Mouse (Mus musculus) left cerebral cortex, postnatal 25 days (tissue): ENCODE measurements at regions not wholly inside any gene's neighbourhood (a gene's known extent, or its start where the extent isn't known, plus 50 kb on each side); places are given as distances from the start of the nearest gene placed in this dataset.

Source experiments
- DNase-seq, 2 experiments: peaks; one replicate each; pipeline ENCODE4 v3.0.0; 2022; ENCODE audit warnings: low spot score in 2 of 2, mixed read lengths in 1 of 2
- intact Hi-C: fragments of 180-260 bp; cut with DNase I; formaldehyde crosslinking; loops from one replicate; pipeline ENCODE4 v1.15.1; 2025

DNA sequence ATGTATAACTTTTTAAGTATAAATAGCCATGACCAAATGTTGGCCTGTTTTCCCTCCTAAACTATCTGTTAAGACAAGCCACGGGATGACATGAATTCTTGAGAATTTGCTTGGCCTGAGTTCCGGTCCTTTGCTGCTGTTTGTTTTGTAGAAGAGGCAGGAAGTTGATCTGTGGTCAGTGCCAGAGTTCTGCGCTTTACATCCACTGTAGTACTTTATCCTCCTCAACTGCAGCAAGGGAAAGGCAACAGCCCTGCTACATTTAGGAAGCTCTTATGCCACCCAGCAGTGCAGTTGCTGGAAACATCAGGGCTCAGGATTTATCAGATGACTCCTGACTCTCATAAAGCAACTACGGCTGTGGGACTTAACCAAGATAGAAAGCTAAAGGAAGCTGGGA lies 508.4 kb upstream of the Map3k7 start:
- intact Hi-C loops, result no loop called here
- DNase-seq, result no peak

DNA sequence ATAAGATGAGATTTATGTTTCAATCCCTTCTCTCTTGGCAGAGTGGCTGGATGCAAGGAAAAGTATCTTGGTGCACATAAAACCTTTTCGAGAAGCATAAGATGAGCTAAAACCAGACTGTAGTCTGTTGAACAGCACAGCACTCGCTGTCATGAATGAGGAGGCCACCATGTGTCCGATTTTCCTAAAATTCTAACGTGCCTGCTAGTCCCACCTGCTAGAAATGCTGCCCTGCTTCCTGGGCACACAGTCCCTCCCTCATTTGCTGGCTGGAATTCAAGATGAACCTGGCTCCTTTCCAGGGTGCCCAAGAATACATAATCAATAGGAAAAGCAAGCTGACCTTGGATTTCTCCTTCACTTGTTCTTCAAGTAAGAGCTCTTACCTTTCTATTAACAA lies 501.4 kb upstream of the Map3k7 start:
- DNase-seq, result peak in 1 of 2 experiments; percentile 19

DNA sequence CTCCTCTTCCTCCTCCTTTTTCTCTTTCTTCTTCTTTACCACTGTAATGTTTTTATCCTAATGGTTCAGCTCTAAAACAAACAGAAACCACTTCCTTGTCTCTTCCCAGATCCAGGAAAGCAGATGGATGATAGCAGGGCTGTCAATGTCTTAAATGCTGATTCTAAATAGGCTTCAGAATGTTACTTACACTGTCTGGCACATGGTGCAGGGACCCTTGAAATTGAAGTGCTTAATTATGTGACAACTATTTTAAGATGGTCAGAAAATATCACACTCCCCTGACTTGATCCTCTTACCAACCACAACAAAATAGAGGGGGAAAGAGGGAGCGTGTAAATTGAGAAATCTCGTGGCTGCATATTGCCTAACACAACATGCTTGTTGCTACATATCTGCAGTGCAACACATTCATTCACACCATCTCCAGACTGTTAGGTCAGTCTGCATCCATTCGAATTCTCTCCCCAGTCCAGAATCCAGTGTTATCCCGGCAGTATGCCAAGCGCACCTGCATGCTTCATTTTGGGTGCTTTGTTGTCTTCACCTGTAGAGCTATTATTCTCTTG lies 500.7 kb upstream of the Map3k7 start:
- no peak for DNase-seq
- intact Hi-C loops, result no loop called here

More for the DNA sequence above, 501.4 kb upstream of the Map3k7 start:
- intact Hi-C loops, result no loop called here

- DNase-seq, result peak in 1 of 2 experiments; percentile 33
- intact Hi-C loops, result no loop called here
These were observed 495.6 kb upstream of the Map3k7 start for GRCm38 (mm10) chr4:31468306-31468705.

DNA sequence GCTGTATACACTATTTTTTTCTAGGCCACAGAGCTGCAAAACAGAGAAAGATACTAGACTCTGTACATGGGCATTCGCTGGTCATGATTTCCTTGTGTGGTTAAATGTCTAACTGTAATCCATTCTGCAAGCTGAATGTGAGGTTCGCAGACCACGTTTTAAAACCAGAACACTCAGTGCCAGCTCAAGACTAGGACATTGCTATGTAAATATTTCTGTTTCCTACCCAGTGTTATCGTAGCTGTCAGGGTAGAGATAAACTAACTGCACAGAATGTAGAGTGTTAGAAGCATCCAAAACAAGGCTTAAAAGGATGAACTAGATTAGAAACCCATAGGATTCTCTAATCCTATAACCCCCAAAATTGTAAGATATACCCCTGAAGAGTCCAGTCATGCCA lies 494.1 kb upstream of the Map3k7 start:
- DNase-seq, result no peak
- intact Hi-C loops, result no loop called here

DNA sequence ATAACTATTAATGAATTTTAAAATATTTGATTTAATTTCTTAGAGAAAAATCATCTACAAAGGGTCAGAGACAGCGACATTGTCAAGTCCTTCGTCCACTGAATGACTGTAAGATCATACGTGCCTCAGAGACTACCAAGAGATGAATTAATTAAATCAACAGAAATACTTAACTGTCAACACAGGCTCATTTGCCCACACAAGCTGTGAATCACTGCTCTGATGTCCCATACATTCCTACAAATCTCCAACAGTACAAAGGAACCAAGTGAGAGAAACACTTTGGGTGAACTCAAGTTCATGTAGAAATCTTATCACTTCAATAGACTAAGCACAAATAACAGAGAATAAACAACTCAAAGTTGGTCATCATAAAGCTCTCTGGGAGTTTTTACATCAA lies 471.4 kb upstream of the Map3k7 start:
- intact Hi-C loops, result no loop called here
- no peak for DNase-seq

DNA sequence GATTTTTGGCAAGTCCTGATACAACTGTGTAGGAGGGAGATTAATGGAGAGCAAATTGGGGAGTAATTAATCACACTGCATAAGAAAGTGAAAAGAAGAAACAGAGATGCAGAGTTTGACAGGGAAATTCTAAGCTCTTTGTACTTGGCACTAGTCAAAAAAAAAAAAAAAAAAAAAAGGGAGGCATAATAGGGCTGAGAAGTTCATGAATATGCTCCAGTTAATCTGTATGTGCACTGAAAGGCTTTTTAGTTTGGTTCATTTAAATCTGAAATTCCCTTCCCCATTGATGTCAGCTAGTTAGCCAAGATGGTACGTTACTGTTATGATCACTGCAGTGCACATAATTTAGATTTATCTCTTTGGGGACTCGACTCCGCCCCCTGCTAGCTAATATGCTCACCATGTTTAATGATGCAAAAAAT lies 470.8 kb upstream of the Map3k7 start:
- DNase-seq, result no peak
- intact Hi-C loops, result no loop called here

DNA sequence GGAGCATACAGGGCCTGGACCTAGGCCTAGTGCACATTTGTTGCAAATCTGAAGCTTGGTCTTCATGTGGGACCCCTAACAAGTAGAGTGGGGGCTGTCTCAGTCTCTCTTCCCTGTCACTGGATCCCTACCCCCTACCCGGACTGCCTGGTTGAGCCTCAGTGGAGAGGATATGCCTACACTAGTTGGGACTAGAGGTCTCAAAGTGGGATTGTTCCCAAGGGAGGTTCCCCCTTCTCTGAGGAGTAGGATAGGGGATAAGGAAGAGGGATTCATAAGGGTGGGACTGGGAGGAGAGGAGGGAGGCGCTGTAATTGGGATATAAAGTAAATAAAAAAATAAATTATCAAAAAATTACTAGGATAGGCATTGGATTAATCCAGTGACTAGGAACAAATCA lies 464.0 kb upstream of the Map3k7 start:
- DNase-seq, result no peak
- intact Hi-C loops, result no loop called here

DNA sequence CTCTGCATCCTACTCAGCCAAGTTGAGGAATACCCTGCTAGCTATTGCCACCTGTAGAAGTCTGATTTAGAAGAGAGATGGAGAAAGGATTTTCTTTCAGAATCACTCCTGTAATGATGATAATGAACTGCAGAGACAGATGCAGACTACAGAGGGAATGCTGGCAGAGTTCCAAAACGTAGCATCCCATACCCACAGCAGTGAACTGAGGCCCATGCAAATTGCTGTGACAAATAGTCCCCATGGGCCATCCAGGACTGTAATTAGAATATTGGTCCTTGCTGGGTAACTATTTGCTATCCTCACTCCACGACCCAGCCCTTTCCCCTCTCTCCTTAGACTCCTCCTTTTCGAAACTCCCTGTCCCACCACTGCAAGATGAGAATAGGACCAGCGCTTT lies 463.5 kb upstream of the Map3k7 start:
- no peak for DNase-seq
- intact Hi-C loops, result no loop called here

GRCm38 (mm10) chr4:31525638-31526207 lies 438.2 kb upstream of the Map3k7 start:
- peak in 1 of 2 experiments; percentile 10 for DNase-seq

GRCm38 (mm10) chr4:31536811-31537210 lies 427.1 kb upstream of the Map3k7 start:
- no peak for DNase-seq

More at GRCm38 (mm10) chr4:31525638-31526207, 438.2 kb upstream of the Map3k7 start:
- intact Hi-C loops, result no loop called here

DNA sequence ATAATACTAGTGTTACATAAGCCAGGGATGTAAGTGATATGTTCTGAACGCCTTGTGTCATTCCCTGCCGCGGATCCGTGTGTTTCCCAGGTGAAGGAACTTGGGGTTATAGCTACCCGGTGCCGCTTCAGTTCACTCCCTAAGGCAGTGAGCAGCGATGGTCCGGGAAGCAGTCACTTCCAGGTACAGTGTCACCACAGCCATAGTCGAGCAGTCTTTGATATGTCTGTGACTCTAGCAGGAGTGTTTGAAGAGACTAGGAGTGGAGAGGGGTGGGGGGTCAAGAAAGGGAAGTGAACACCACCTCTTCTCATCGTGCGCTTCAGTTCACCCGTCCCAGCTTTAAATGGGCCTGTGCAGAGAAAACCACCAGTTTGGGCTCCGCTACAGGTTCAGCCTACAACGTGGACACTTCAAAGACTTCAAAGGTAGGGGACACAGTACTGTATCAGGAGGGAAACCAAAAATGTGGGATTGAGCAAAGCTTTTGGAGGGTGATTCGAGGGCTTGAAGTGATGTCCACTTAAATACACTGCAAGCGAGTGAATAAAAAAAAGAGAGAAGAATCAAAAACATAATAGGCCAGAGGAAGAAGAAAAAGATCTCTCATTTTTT lies 410.0 kb upstream of the Map3k7 start:
- intact Hi-C loops, result no loop called here
- DNase-seq, result no peak

More at GRCm38 (mm10) chr4:31536811-31537210, 427.1 kb upstream of the Map3k7 start:
- intact Hi-C loops, result no loop called here

DNA sequence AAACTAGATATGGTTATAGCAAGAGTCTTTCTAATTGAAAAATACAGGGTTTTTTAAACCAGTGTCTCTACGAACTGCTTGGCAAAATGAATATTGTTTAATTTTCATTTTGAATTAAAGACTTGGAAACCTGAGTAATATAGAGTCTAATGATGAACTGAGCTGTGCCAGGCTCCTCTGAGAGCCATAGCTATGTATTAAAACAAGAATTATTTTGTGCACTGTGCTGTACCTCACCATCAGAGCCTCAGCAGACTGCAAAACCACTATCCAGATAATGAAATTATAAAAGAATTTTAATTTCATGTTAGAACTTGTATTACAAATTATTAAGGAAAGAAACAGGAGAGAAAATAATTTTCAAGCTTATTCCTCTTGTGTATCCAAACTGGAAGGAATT lies 408.8 kb upstream of the Map3k7 start:
- DNase-seq, result no peak
- intact Hi-C loops, result no loop called here

DNA sequence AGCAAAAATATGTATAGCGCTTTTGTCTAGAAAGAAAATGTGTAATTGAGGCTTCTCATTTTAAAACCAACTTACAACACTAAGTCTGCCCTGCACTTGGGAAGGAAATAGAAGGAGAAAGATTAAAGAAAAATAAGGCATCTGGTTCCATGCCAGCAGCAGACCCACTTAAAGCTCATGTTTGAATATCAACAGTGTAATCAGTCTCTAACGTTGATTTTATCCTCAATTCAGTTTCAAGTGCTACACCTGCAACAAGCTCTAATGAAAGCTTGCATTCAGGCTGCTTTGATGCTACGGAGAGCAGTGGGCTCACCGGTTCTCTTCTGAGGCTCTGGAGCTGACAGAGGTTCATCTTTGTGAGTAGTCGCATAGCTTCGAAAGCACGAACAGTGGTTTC lies 406.6 kb upstream of the Map3k7 start:
- no peak for DNase-seq
- intact Hi-C loops, result no loop called here

DNA sequence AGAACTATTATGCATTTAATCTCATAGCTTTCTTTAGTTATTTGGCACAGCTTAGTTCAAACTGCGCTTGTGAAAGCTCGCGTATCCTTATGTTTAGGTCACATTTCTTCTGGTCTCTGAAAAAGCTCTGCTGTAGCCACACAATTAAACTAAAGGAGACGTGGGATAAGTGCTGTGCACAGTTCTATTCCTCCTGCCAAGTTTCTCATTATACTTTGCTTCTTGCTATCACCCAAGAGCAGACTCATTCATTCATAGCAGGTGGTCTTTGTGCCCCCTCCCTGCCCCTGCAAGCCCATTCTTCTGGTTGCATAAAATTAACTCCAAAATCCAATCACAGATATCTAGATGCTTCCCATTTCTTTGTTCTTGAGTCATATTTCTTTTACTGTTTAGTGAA lies 403.6 kb upstream of the Map3k7 start:
- DNase-seq, result no peak
- intact Hi-C loops, result no loop called here

DNA sequence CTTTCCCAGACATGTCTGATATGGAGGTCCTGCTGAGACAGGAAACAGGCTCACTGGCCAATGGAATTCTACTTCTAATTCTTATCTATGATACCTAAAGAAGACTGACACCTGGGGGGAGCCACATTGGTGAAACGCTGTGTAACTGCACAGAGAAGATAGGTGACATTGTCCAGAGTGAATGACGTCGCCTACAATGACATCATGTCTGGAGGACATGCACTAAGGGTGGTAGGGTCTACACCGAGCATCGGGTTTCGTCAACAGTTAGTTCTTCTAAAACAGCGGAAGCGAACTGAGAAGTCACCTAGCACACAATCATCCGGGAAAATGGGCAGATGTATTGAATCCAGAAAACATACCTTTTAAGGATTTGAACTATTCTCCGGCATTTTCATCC lies 402.7 kb upstream of the Map3k7 start:
- no peak for DNase-seq
- intact Hi-C loops, result no loop called here

GRCm38 (mm10) chr4:31561823-31562222 lies 402.1 kb upstream of the Map3k7 start:
- DNase-seq, result peak; percentile 14 to 59

DNA sequence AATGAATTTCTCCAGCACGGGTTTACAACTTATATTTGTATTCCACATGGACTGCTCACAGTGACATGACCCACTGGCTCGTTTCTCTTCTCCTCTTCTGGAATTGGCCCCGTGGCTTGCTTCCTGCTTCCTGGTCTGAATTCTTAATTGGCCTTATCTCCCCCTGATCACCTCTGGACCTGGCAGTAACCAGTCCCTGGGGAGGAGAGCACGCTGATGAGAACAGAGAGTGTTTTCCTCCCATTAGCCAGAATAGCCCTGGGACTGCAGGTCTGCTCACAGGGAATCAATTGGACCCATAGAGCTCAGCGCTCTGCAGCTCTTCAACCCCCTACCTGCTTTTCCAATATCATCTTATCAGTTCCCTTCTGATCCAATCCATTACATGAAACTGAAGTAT lies 397.7 kb upstream of the Map3k7 start:
- intact Hi-C loops, result no loop called here
- no peak for DNase-seq

More at GRCm38 (mm10) chr4:31561823-31562222, 402.1 kb upstream of the Map3k7 start:
- intact Hi-C loops, result no loop called here

- no peak for DNase-seq
- intact Hi-C loops, result no loop called here
These were observed 397.1 kb upstream of the Map3k7 start for GRCm38 (mm10) chr4:31566834-31567233.

GRCm38 (mm10) chr4:31569687-31570086 lies 394.2 kb upstream of the Map3k7 start:
- intact Hi-C loops, result no loop called here
- no peak for DNase-seq

GRCm38 (mm10) chr4:31576982-31577579 lies 386.8 kb upstream of the Map3k7 start:
- intact Hi-C loops, result no loop called here
- no peak for DNase-seq
